Mouse (Mus musculus) ES-E14 (cell line): Measurements from ENCODE around the gene Zc3h12a. TPM values are rescaled to one million over a fixed set of nuclear protein-coding genes. Genes with fewer than 3 reads are reported as not detected.

ENCODE experiments used
- DNase-seq: peaks from one replicate; pipeline ENCODE4 v3.0.0-alpha.2; 2013; ENCODE audit warnings: low read depth, low spot score
- H3K27ac ChIP-seq: 2 replicates; pipeline ENCODE4 v1.5.1; 2012; ENCODE audit warnings: low read depth, mild to moderate bottlenecking, low read length, moderate library complexity, mixed read lengths; ENCODE audit not compliant: poor library complexity, insufficient read depth, severe bottlenecking
- H3K36me3 ChIP-seq: 2 replicates; pipeline ENCODE4 v1.6.1; 2012; ENCODE audit warnings: mild to moderate bottlenecking, low read length, moderate library complexity, mixed read lengths; ENCODE audit not compliant: control insufficient read depth, poor library complexity, insufficient read depth, severe bottlenecking
- H3K4me1 ChIP-seq, 2 experiments: fragments of 150-350 bp in 1 of 2; sonication (generic) in 1 of 2; 2 replicates each; pipeline ENCODE4 v1.6.1; 2012; ENCODE audit warnings: low read length in 2 of 2, mild to moderate bottlenecking in 1 of 2, mixed read lengths in 1 of 2; ENCODE audit not compliant: control insufficient read depth in 2 of 2, insufficient read depth in 2 of 2, poor library complexity in 1 of 2
- H3K4me3 ChIP-seq, 2 experiments: fragments of 150-350 bp in 1 of 2; sonication (generic) in 1 of 2; 2 replicates each; pipeline ENCODE4 v1.5.1; 2012; ENCODE audit warnings: low read length in 2 of 2, low read depth in 1 of 2, mild to moderate bottlenecking in 1 of 2, mixed read lengths in 1 of 2; ENCODE audit not compliant: insufficient read depth in 1 of 2, poor library complexity in 1 of 2, severe bottlenecking in 1 of 2
- H3K9ac ChIP-seq: 2 replicates; pipeline ENCODE4 v1.6.1; 2012; ENCODE audit warnings: low read depth, mild to moderate bottlenecking, low read length, mixed read lengths; ENCODE audit not compliant: poor library complexity, insufficient read depth, severe bottlenecking
- H3K9me3 ChIP-seq: fragments of 150-350 bp; sonication (generic); 2 replicates; pipeline ENCODE4 v1.6.1; 2012; ENCODE audit warnings: low read depth, mild to moderate bottlenecking, low read length; ENCODE audit not compliant: control insufficient read depth, insufficient read depth
- CHD2 ChIP-seq: IDR thresholded peaks from 2 replicates; pipeline ENCODE4 v1.6.1; 2014; ENCODE audit warnings: mild to moderate bottlenecking, low read depth, low read length, inconsistent platforms
- HCFC1 ChIP-seq: IDR thresholded peaks from 2 replicates; pipeline ENCODE4 v1.6.1; 2012; ENCODE audit warnings: low read length, inconsistent platforms, borderline replicate concordance; ENCODE audit not compliant: insufficient read depth
- MAFK ChIP-seq: IDR thresholded peaks from 2 replicates; pipeline ENCODE4 v1.6.1; 2014; ENCODE audit warnings: mild to moderate bottlenecking, low read depth, low read length, inconsistent platforms; ENCODE audit not compliant: insufficient read depth
- ZC3H11A ChIP-seq: IDR thresholded peaks from 2 replicates; pipeline ENCODE4 v1.6.1; 2012; ENCODE audit warnings: low read depth, mild to moderate bottlenecking, inconsistent platforms, low read length, borderline replicate concordance
- ZNF384 ChIP-seq: IDR thresholded peaks from 2 replicates; pipeline ENCODE4 v1.6.1; 2012; ENCODE audit warnings: low read depth, low read length, inconsistent platforms
- in situ Hi-C, 2 experiments: fragments of 600-800 bp; cut with MboI; formaldehyde crosslinking; loops; one replicate each; pipeline ENCODE4 v1.15.1; 2025; ENCODE audit warnings: low sequenced_read_pairs in 2 of 2, inconsistent platforms in 1 of 2; ENCODE audit not compliant: unreplicated experiment in 2 of 2
- total RNA-seq: library from RNA; depleted of rRNA; stranded (reverse); fragments of 300-350 nt; gene quantifications from 2 replicates; pipeline ENCODE4 v1.2.3, GENCODE M21; 2012

The Zc3h12a gene
- total RNA-seq, 1 experiment = 4.9 TPM

- in situ Hi-C loops = no loop called here
- Histone ChIP-seq H3K4me3 (no peak overlapping the region), H3K36me3 (no peaks in the 10 kb centered on the region), H3K9me3 (no peaks in the 10 kb centered on the region), H3K4me1 (peaks cover 10 to 20% of the 10 kb centered on the region in 2 experiments; a peak in 3 of 4 replicates), H3K27ac (no peak overlapping the region), H3K9ac (no peak overlapping the region)
- no peak for DNase-seq
- TF ChIP-seq ZC3H11A (no peak), HCFC1 (no peak), ZNF384 (no peak), CHD2 (no peak), MAFK (no peak)
Observed at GRCm38 (mm10) chr4:125158581-125159317, 31.1 kb upstream of the Zc3h12a start.

GRCm38 (mm10) chr4:125158081-125158480 lies 30.4 kb upstream of the Zc3h12a start:
- Histone ChIP-seq H3K4me1 (peaks cover 8 to 15% of the 10 kb centered on the region in 2 experiments; a peak in 3 of 4 replicates), H3K36me3 (no peaks in the 10 kb centered on the region), H3K27ac (no peak overlapping the region), H3K4me3 (no peak overlapping the region), H3K9ac (no peak overlapping the region), H3K9me3 (no peaks in the 10 kb centered on the region)
- in situ Hi-C loops = no loop called here
- TF ChIP-seq CHD2 (no peak), HCFC1 (no peak), ZNF384 (no peak), MAFK (no peak), ZC3H11A (no peak)
- no peak for DNase-seq

- no peak for DNase-seq
- H3K27ac ChIP-seq = no peak overlapping the region
- no peak overlapping the region for H3K9ac ChIP-seq
- no peak overlapping the region for H3K4me3 ChIP-seq
- no peaks in the 10 kb centered on the region for H3K36me3 ChIP-seq
- in situ Hi-C loops = no loop called here
- H3K4me1 ChIP-seq = peaks cover 4 to 8% of the 10 kb centered on the region in 2 experiments; a peak in 2 of 4 replicates
- H3K9me3 ChIP-seq = no peaks in the 10 kb centered on the region
- TF ChIP-seq ZC3H11A = no peak
- no peak for TF ChIP-seq MAFK
- TF ChIP-seq ZNF384 = no peak
- TF ChIP-seq CHD2 = no peak
- no peak for TF ChIP-seq HCFC1
Observed at GRCm38 (mm10) chr4:125157322-125157721, 29.7 kb upstream of the Zc3h12a start.

- no peak overlapping the region for H3K4me3 ChIP-seq
- TF ChIP-seq CHD2 (no peak), MAFK (no peak), HCFC1 (no peak), ZC3H11A (no peak), ZNF384 (no peak)
- no peaks in the 10 kb centered on the region for H3K9me3 ChIP-seq
- H3K27ac ChIP-seq = no peak overlapping the region
- H3K36me3 ChIP-seq = no peaks in the 10 kb centered on the region
- in situ Hi-C loops = no loop called here
- no peak overlapping the region for H3K9ac ChIP-seq
- no peak for DNase-seq
- H3K4me1 ChIP-seq = peaks cover 2 to 4% of the 10 kb centered on the region in 2 experiments; a peak in 1 of 4 replicates
Observed at GRCm38 (mm10) chr4:125155646-125156045, 28.0 kb upstream of the Zc3h12a start.
